Mouse (Mus musculus) liver, embryonic 11.5 days (tissue): ENCODE measurements around the gene Cdca4. TPM values are rescaled to one million over a fixed set of nuclear protein-coding genes. Genes with fewer than 3 reads are reported as not detected.

Experiments
- ATAC-seq: fragments of 200-750 bp; cut with Nextera tagmentation; replicated peaks from 2 replicates; pipeline ENCODE4 v1.8.0; 2017; ENCODE audit warnings: moderate number of reproducible peaks, mild to moderate bottlenecking, moderate TSS enrichment, moderate library complexity; ENCODE audit not compliant: low FRiP score
- DNase-seq: peaks from one replicate; pipeline ENCODE4 v3.0.0-alpha.2; 2017; ENCODE audit warnings: low spot score
- H3K27ac ChIP-seq: fragments of 300-500 bp; sonication (generic); 2 replicates; pipeline ENCODE4 v1.5.1; 2014; ENCODE audit warnings: mild to moderate bottlenecking, low read depth, low read length, control low read depth
- H3K27me3 ChIP-seq: fragments of 300-500 bp; sonication (generic); replicated peaks from 2 replicates; pipeline ENCODE4 v1.6.1; 2014; ENCODE audit warnings: low read length, mixed read lengths; ENCODE audit not compliant: control insufficient read depth, insufficient read depth
- H3K36me3 ChIP-seq: fragments of 300-500 bp; sonication (generic); 2 replicates; pipeline ENCODE4 v1.6.1; 2014; ENCODE audit warnings: mild to moderate bottlenecking, low read length, moderate library complexity, mixed read lengths; ENCODE audit not compliant: control insufficient read depth, insufficient read depth
- H3K4me1 ChIP-seq: fragments of 300-500 bp; sonication (generic); replicated peaks from 2 replicates; pipeline ENCODE4 v1.6.1; 2014; ENCODE audit warnings: low read length, mixed read lengths; ENCODE audit not compliant: control insufficient read depth, insufficient read depth
- H3K4me2 ChIP-seq: fragments of 300-500 bp; sonication (generic); 2 replicates; pipeline ENCODE4 v1.6.1; 2014; ENCODE audit warnings: mild to moderate bottlenecking, control low read depth, moderate library complexity
- H3K4me3 ChIP-seq: fragments of 300-500 bp; sonication (generic); 2 replicates; pipeline ENCODE4 v1.5.1; 2014; ENCODE audit warnings: low read depth, low read length, control low read depth
- H3K9ac ChIP-seq: fragments of 300-500 bp; sonication (generic); 2 replicates; pipeline ENCODE4 v1.6.1; 2014; ENCODE audit warnings: low read depth, low read length, control low read depth
- H3K9me3 ChIP-seq: fragments of 300-500 bp; sonication (generic); 2 replicates; pipeline ENCODE4 v1.6.1; 2016; ENCODE audit warnings: low read length, inconsistent platforms, mixed read lengths; ENCODE audit not compliant: control insufficient read depth
- WGBS: fragments of 180-500 bp; shearing (Covaris S2); extraction: QIAGEN DNeasy Blood & Tissue Kit; methylation state at CpG from one replicate; pipeline ENCODE4 v1.1.7; 2014; 5-methylcytosine and 5-hydroxymethylcytosine counted together
- polyA plus RNA-seq: library from polyadenylated mRNA; unstranded; fragments of >200 nt; fragmentation: Nextera tagmentation; extraction: Ambion mirVana; gene quantifications from 2 replicates; pipeline ENCODE4 v1.2.1, GENCODE M21; 2014

Gene Cdca4
- polyA plus RNA-seq, 1 experiment from 2014 or later: 111 TPM

- DNase-seq (no peak), ATAC-seq (no peak)
- 35% methylated on average over 7 of the region's 7 CpGs for WGBS
- no peak overlapping the region for H3K4me3 ChIP-seq
- no peak overlapping the region for H3K9ac ChIP-seq
- no peaks in the 10 kb centered on the region for H3K36me3 ChIP-seq
- H3K9me3 ChIP-seq: no peaks in the 10 kb centered on the region
- H3K27me3 ChIP-seq: peaks cover 10% of the 10 kb centered on the region
- H3K27ac ChIP-seq: no peak overlapping the region
- H3K4me1 ChIP-seq: peaks cover 6% of the 10 kb centered on the region; the same call in 1 of the 2 replicates
- H3K4me2 ChIP-seq: no peak overlapping the region
Measured at GRCm38 (mm10) chr12:112794356-112794816, 34.8 kb downstream of the Cdca4 start.

- Histone ChIP-seq H3K27ac (no peak overlapping the region), H3K4me2 (no peak overlapping the region)
- no peak for ATAC-seq
Measured at GRCm38 (mm10) chr12:112793601-112794355, 35.4 kb downstream of the Cdca4 start.

GRCm38 (mm10) chr12:112791026-112791425 is 38.2 kb downstream of the Cdca4 start:
- no peak for ATAC-seq
- Histone ChIP-seq H3K36me3 (no peaks in the 10 kb centered on the region), H3K4me1 (0 out of 2 replicates have a peak, but pooled peaks cover 6% of the 10 kb centered on the region), H3K4me2 (no peak overlapping the region), H3K27me3 (no peaks in the 10 kb centered on the region), H3K4me3 (no peak overlapping the region), H3K9me3 (no peaks in the 10 kb centered on the region), H3K9ac (no peak overlapping the region), H3K27ac (no peak overlapping the region)
- DNase-seq: no peak
- 66% methylated on average over 8 of the region's 8 CpGs for WGBS

More at GRCm38 (mm10) chr12:112793601-112794355, 35.4 kb downstream of the Cdca4 start:
- Histone ChIP-seq H3K9ac (no peak overlapping the region), H3K27me3 (peaks cover 10% of the 10 kb centered on the region), H3K4me3 (no peak overlapping the region), H3K9me3 (no peaks in the 10 kb centered on the region), H3K4me1 (peaks cover 6% of the 10 kb centered on the region; the same call in 1 of the 2 replicates), H3K36me3 (no peaks in the 10 kb centered on the region)
- DNase-seq: no peak
- 63% methylated on average over 13 of the region's 13 CpGs for WGBS

GRCm38 (mm10) chr12:112774481-112774880 is 54.7 kb downstream of the Cdca4 start:
- DNase-seq (no peak), ATAC-seq (no peak)
- H3K36me3 ChIP-seq: no peaks in the 10 kb centered on the region
- H3K9me3 ChIP-seq: 0 out of 2 replicates have a peak, but pooled peaks cover 4% of the 10 kb centered on the region
- 86% methylated on average over 10 of the region's 10 CpGs for WGBS
- no peak overlapping the region for H3K4me2 ChIP-seq
- H3K27me3 ChIP-seq: 0 out of 2 replicates have a peak, but pooled peaks cover 2% of the 10 kb centered on the region
- no peak overlapping the region for H3K9ac ChIP-seq
- no peak overlapping the region for H3K27ac ChIP-seq
- no peaks in the 10 kb centered on the region for H3K4me1 ChIP-seq
- no peak overlapping the region for H3K4me3 ChIP-seq

GRCm38 (mm10) chr12:112774026-112774425 is 55.2 kb downstream of the Cdca4 start:
- DNase-seq: no peak
- no peak overlapping the region for H3K27ac ChIP-seq
- 0 out of 2 replicates have a peak, but pooled peaks cover 2% of the 10 kb centered on the region for H3K27me3 ChIP-seq
- H3K4me3 ChIP-seq: no peak overlapping the region
- H3K9me3 ChIP-seq: 0 out of 2 replicates have a peak, but pooled peaks cover 4% of the 10 kb centered on the region
- no peaks in the 10 kb centered on the region for H3K4me1 ChIP-seq
- ATAC-seq: no peak
- H3K9ac ChIP-seq: no peak overlapping the region
- H3K4me2 ChIP-seq: no peak overlapping the region
- H3K36me3 ChIP-seq: no peaks in the 10 kb centered on the region
- WGBS: 60% methylated on average over 6 of the region's 6 CpGs

GRCm38 (mm10) chr12:112773366-112773765 is 55.9 kb downstream of the Cdca4 start:
- H3K27ac ChIP-seq: no peak overlapping the region
- WGBS: 30% methylated on average over 9 of the region's 9 CpGs
- ATAC-seq (no peak), DNase-seq (no peak)
- H3K36me3 ChIP-seq: no peaks in the 10 kb centered on the region
- H3K9ac ChIP-seq: no peak overlapping the region; the same call in 1 of the 2 replicates
- H3K27me3 ChIP-seq: 0 out of 2 replicates have a peak, but pooled peaks cover 2% of the 10 kb centered on the region
- no peaks in the 10 kb centered on the region for H3K4me1 ChIP-seq
- 0 out of 2 replicates have a peak, but pooled peaks cover 4% of the 10 kb centered on the region for H3K9me3 ChIP-seq
- H3K4me3 ChIP-seq: no peak overlapping the region
- no peak overlapping the region for H3K4me2 ChIP-seq

GRCm38 (mm10) chr12:112772306-112772705 is 56.9 kb downstream of the Cdca4 start:
- 83% methylated on average over 14 of the region's 14 CpGs for WGBS
- Histone ChIP-seq H3K27me3 (0 out of 2 replicates have a peak, but pooled peaks cover 2% of the 10 kb centered on the region), H3K27ac (no peak overlapping the region), H3K9ac (no peak overlapping the region), H3K4me2 (no peak overlapping the region), H3K36me3 (no peaks in the 10 kb centered on the region), H3K4me3 (no peak overlapping the region), H3K9me3 (0 out of 2 replicates have a peak, but pooled peaks cover 4% of the 10 kb centered on the region), H3K4me1 (no peaks in the 10 kb centered on the region)
- no peak for ATAC-seq
- no peak for DNase-seq

GRCm38 (mm10) chr12:112770396-112770795 is 58.8 kb downstream of the Cdca4 start:
- H3K4me3 ChIP-seq: no peak overlapping the region
- 0 out of 2 replicates have a peak, but pooled peaks cover 2% of the 10 kb centered on the region for H3K27me3 ChIP-seq
- 75% methylated on average over 4 of the region's 4 CpGs for WGBS
- DNase-seq (no peak), ATAC-seq (no peak)
- H3K4me2 ChIP-seq: no peak overlapping the region
- 0 out of 2 replicates have a peak, but pooled peaks cover 3% of the 10 kb centered on the region for H3K9me3 ChIP-seq
- H3K36me3 ChIP-seq: no peaks in the 10 kb centered on the region
- H3K9ac ChIP-seq: no peak overlapping the region
- H3K4me1 ChIP-seq: no peaks in the 10 kb centered on the region
- H3K27ac ChIP-seq: no peak overlapping the region
